Mouse (Mus musculus): ENCODE data around the gene Raver1. TPM values are rescaled to one million over a fixed set of nuclear protein-coding genes. Genes with fewer than 3 reads are reported as not detected.

Raver1 gene
- polyA plus RNA-seq, 1 experiment from 2014 or later = 103 TPM

- H3K36me3 ChIP-seq = peaks cover 53% of the 10 kb centered on the region
- H3K4me3 ChIP-seq = no peak overlapping the region
- 89% methylated on average over 9 of the region's 9 CpGs for WGBS
- H3K27me3 ChIP-seq (ENCODE audit: insufficient read depth, poor library complexity, severe bottlenecking) = no peaks in the 10 kb centered on the region
- no peak for DNase-seq (ENCODE audit: low spot score)
- H3K9me3 ChIP-seq = no peaks in the 10 kb centered on the region
- H3K4me1 ChIP-seq (replicated peaks) = peaks cover 6% of the 10 kb centered on the region
- no peak overlapping the region for H3K27ac ChIP-seq
Measured at GRCm38 (mm10) chr9:21125502-21126258, 33.9 kb upstream of the Raver1 start.

GRCm38 (mm10) chr9:21124837-21125236, 33.0 kb upstream of the Raver1 start:
- Histone ChIP-seq H3K27ac (no peak overlapping the region), H3K4me1 (replicated peaks) (no peaks in the 10 kb centered on the region), H3K4me3 (no peak overlapping the region), H3K27me3 (ENCODE audit: insufficient read depth, poor library complexity, severe bottlenecking) (no peaks in the 10 kb centered on the region), H3K9me3 (no peaks in the 10 kb centered on the region), H3K36me3 (peaks cover 60% of the 10 kb centered on the region)
- DNase-seq (ENCODE audit: low spot score) = no peak
- WGBS = 87% methylated on average over 5 of the region's 5 CpGs

- Histone ChIP-seq H3K36me3 (peaks cover 54% of the 10 kb centered on the region), H3K27me3 (ENCODE audit: insufficient read depth, poor library complexity, severe bottlenecking) (no peaks in the 10 kb centered on the region), H3K4me3 (no peak overlapping the region), H3K9me3 (no peaks in the 10 kb centered on the region), H3K4me1 (replicated peaks) (no peaks in the 10 kb centered on the region), H3K27ac (no peak overlapping the region)
- 90% methylated on average over 16 of the region's 16 CpGs for WGBS
- DNase-seq (ENCODE audit: low spot score) = no peak
Measured at GRCm38 (mm10) chr9:21121483-21121882, 29.7 kb upstream of the Raver1 start.

- Histone ChIP-seq H3K9me3 (no peaks in the 10 kb centered on the region), H3K4me3 (no peak overlapping the region), H3K36me3 (peaks cover 20% of the 10 kb centered on the region), H3K4me1 (replicated peaks) (no peaks in the 10 kb centered on the region), H3K27me3 (ENCODE audit: insufficient read depth, poor library complexity, severe bottlenecking) (no peaks in the 10 kb centered on the region), H3K27ac (no peak overlapping the region)
- DNase-seq (ENCODE audit: low spot score) = no peak
- 83% methylated on average over 6 of the region's 6 CpGs for WGBS
Measured at GRCm38 (mm10) chr9:21117073-21117472, 25.3 kb upstream of the Raver1 start.

- Histone ChIP-seq H3K27ac (no peak overlapping the region), H3K4me3 (no peak overlapping the region), H3K9me3 (no peaks in the 10 kb centered on the region), H3K36me3 (peaks cover 5% of the 10 kb centered on the region), H3K4me1 (replicated peaks) (no peaks in the 10 kb centered on the region), H3K27me3 (ENCODE audit: insufficient read depth, poor library complexity, severe bottlenecking) (no peaks in the 10 kb centered on the region)
- DNase-seq (ENCODE audit: low spot score) = no peak
- 82% methylated on average over 8 of the region's 8 CpGs for WGBS
Measured at GRCm38 (mm10) chr9:21115105-21115504, 23.3 kb upstream of the Raver1 start.

GRCm38 (mm10) chr9:21114190-21114589, 22.4 kb upstream of the Raver1 start:
- Histone ChIP-seq H3K27me3 (ENCODE audit: insufficient read depth, poor library complexity, severe bottlenecking) (no peaks in the 10 kb centered on the region), H3K9me3 (no peaks in the 10 kb centered on the region), H3K27ac (no peak overlapping the region), H3K4me1 (replicated peaks) (no peaks in the 10 kb centered on the region), H3K4me3 (no peak overlapping the region), H3K36me3 (peaks cover 2% of the 10 kb centered on the region; the same call in 1 of the 2 replicates)
- 92% methylated on average over 7 of the region's 7 CpGs for WGBS
- no peak for DNase-seq (ENCODE audit: low spot score)

- WGBS = 91% methylated on average over 6 of the region's 6 CpGs
- H3K36me3 ChIP-seq = peaks cover 6% of the 10 kb centered on the region; the same call in 1 of the 2 replicates
- no peaks in the 10 kb centered on the region for H3K9me3 ChIP-seq
- H3K27ac ChIP-seq = no peak overlapping the region
- H3K27me3 ChIP-seq (ENCODE audit: insufficient read depth, poor library complexity, severe bottlenecking) = no peaks in the 10 kb centered on the region
- H3K4me3 ChIP-seq = no peak overlapping the region
- H3K4me1 ChIP-seq (replicated peaks) = no peaks in the 10 kb centered on the region
- DNase-seq (ENCODE audit: low spot score) = no peak
Measured at GRCm38 (mm10) chr9:21113751-21114150, 21.9 kb upstream of the Raver1 start.

GRCm38 (mm10) chr9:21107607-21108237, 15.9 kb upstream of the Raver1 start:
- Histone ChIP-seq H3K36me3 (peaks cover 21% of the 10 kb centered on the region), H3K27me3 (ENCODE audit: insufficient read depth, poor library complexity, severe bottlenecking) (no peaks in the 10 kb centered on the region), H3K4me1 (replicated peaks) (peaks cover 19% of the 10 kb centered on the region), H3K4me3 (no peak overlapping the region), H3K9me3 (no peaks in the 10 kb centered on the region), H3K27ac (no peak overlapping the region)
- 43% methylated on average over 23 of the region's 23 CpGs for WGBS
- no peak for DNase-seq (ENCODE audit: low spot score)

- WGBS = 79% methylated on average over 5 of the region's 5 CpGs
- 0 out of 2 replicates have a peak overlapping the region, but pooled peaks have one; percentile 16 for H3K27ac ChIP-seq
Measured at GRCm38 (mm10) chr9:21105760-21106564, 14.2 kb upstream of the Raver1 start.

GRCm38 (mm10) chr9:21104814-21105213, 13.0 kb upstream of the Raver1 start:
- H3K36me3 ChIP-seq = peaks cover 22% of the 10 kb centered on the region
- WGBS = 88% methylated on average over 6 of the region's 6 CpGs
- no peaks in the 10 kb centered on the region for H3K9me3 ChIP-seq
- H3K27me3 ChIP-seq (ENCODE audit: insufficient read depth, poor library complexity, severe bottlenecking) = no peaks in the 10 kb centered on the region
- H3K27ac ChIP-seq = peak overlapping the region; percentile 68; the same call in 1 of the 2 replicates
- peaks cover 33% of the 10 kb centered on the region for H3K4me1 ChIP-seq (replicated peaks)
- no peak overlapping the region for H3K4me3 ChIP-seq
- no peak for DNase-seq (ENCODE audit: low spot score)

More at GRCm38 (mm10) chr9:21105760-21106564, 14.2 kb upstream of the Raver1 start:
- DNase-seq (ENCODE audit: low spot score) = no peak
- Histone ChIP-seq H3K4me3 (no peak overlapping the region), H3K4me1 (replicated peaks) (peaks cover 22% of the 10 kb centered on the region), H3K9me3 (no peaks in the 10 kb centered on the region), H3K27me3 (ENCODE audit: insufficient read depth, poor library complexity, severe bottlenecking) (no peaks in the 10 kb centered on the region), H3K36me3 (peaks cover 24% of the 10 kb centered on the region)

- no peak for DNase-seq (ENCODE audit: low spot score)
- WGBS = 91% methylated on average over 2 of the region's 2 CpGs
Measured at GRCm38 (mm10) chr9:21102076-21102475, 10.3 kb upstream of the Raver1 start.

GRCm38 (mm10) chr9:21100447-21101161, 8.8 kb upstream of the Raver1 start:
- Histone ChIP-seq H3K4me3 (peak overlapping the region; percentile 16; the same call in 1 of the 2 replicates), H3K27ac (peak overlapping the region; percentile 50; the same call in 1 of the 2 replicates), H3K9me3 (no peaks in the 10 kb centered on the region), H3K36me3 (0 out of 2 replicates have a peak, but pooled peaks cover 3% of the 10 kb centered on the region), H3K4me1 (replicated peaks) (peaks cover 29% of the 10 kb centered on the region), H3K27me3 (ENCODE audit: insufficient read depth, poor library complexity, severe bottlenecking) (no peaks in the 10 kb centered on the region)
- peak; percentile 25 for DNase-seq (ENCODE audit: low spot score)
- WGBS = 42% methylated on average over 15 of the region's 15 CpGs

More at GRCm38 (mm10) chr9:21102076-21102475, 10.3 kb upstream of the Raver1 start:
- H3K4me1 ChIP-seq (replicated peaks) = peaks cover 29% of the 10 kb centered on the region
- H3K27me3 ChIP-seq (ENCODE audit: insufficient read depth, poor library complexity, severe bottlenecking) = no peaks in the 10 kb centered on the region
- H3K36me3 ChIP-seq = peaks cover 9% of the 10 kb centered on the region
- H3K9me3 ChIP-seq = no peaks in the 10 kb centered on the region
- no peak overlapping the region for H3K4me3 ChIP-seq
- no peak overlapping the region for H3K27ac ChIP-seq
